Mouse (Mus musculus) central nervous system, embryonic 11.5 days (tissue): ENCODE data around the gene Tox3. TPM values are rescaled to one million over a fixed set of nuclear protein-coding genes. Genes with fewer than 3 reads are reported as not detected.

ENCODE experiments used
- polyA plus RNA-seq: library from polyadenylated mRNA; depleted of rRNA; stranded (reverse); fragments of >200 nt; gene quantifications from 2 replicates; pipeline ENCODE4 v1.2.3, GENCODE M21; 2012; rRNA removed

Tox3 gene
- 26.8 and 47.8 TPM in 2 replicates for polyA plus RNA-seq

GRCm38 (mm10) chr8:90348178-90348925, at the start of gene Tox3:
Gene Tox3, minus strand, starts transcription at chr8:90348343.

